Mouse (Mus musculus) adrenal gland, adult (tissue): ENCODE measurements at regions not wholly inside any gene's neighbourhood (a gene's known extent, or its start where the extent isn't known, plus 50 kb on each side); places are given as distances from the start of the nearest gene placed in this dataset.

Experiments used
- DNase-seq, 2 experiments: peaks; one replicate each; pipeline ENCODE4 v3.0.0; 2022 to 2023; ENCODE audit warnings: low spot score in 1 of 2; ENCODE audit not compliant: inconsistent age in 2 of 2

- no peak for DNase-seq
Measured at GRCm38 (mm10) chr7:63313096-63313495, 100.7 kb upstream of the Chrna7 start.

GRCm38 (mm10) chr7:63319594-63319993 lies 107.2 kb upstream of the Chrna7 start:
- peak; percentile 31 to 82 for DNase-seq

- DNase-seq = no peak
Measured at GRCm38 (mm10) chr7:63321171-63321570, 108.8 kb upstream of the Chrna7 start.

GRCm38 (mm10) chr7:63321951-63322710 lies 109.8 kb upstream of the Chrna7 start:
- peak; percentile 15 to 79 for DNase-seq

- DNase-seq = peak; percentile 27 to 70
Measured at GRCm38 (mm10) chr7:63335146-63335545, 109.4 kb upstream of the Otud7a start.

GRCm38 (mm10) chr7:63336072-63336471 lies 108.5 kb upstream of the Otud7a start:
- peak in 1 of 2 experiments; percentile 37 for DNase-seq

GRCm38 (mm10) chr7:63341716-63342115 lies 102.8 kb upstream of the Otud7a start:
- DNase-seq = no peak

GRCm38 (mm10) chr7:63345671-63346392 lies 98.7 kb upstream of the Otud7a start:
- peak; percentile 31 to 75 for DNase-seq

GRCm38 (mm10) chr7:63346393-63346730 lies 98.2 kb upstream of the Otud7a start:
- DNase-seq = no peak
